Mouse (Mus musculus) ES-E14 (cell line): ENCODE measurements around the gene Mdm2.

Source experiments
- CHD2 ChIP-seq: IDR thresholded peaks from 2 replicates; pipeline ENCODE4 v1.6.1; 2014; ENCODE audit warnings: mild to moderate bottlenecking, low read depth, low read length, inconsistent platforms
- HCFC1 ChIP-seq: IDR thresholded peaks from 2 replicates; pipeline ENCODE4 v1.6.1; 2012; ENCODE audit warnings: low read length, inconsistent platforms, borderline replicate concordance; ENCODE audit not compliant: insufficient read depth
- MAFK ChIP-seq: IDR thresholded peaks from 2 replicates; pipeline ENCODE4 v1.6.1; 2014; ENCODE audit warnings: mild to moderate bottlenecking, low read depth, low read length, inconsistent platforms; ENCODE audit not compliant: insufficient read depth
- ZC3H11A ChIP-seq: IDR thresholded peaks from 2 replicates; pipeline ENCODE4 v1.6.1; 2012; ENCODE audit warnings: low read depth, mild to moderate bottlenecking, inconsistent platforms, low read length, borderline replicate concordance
- ZNF384 ChIP-seq: IDR thresholded peaks from 2 replicates; pipeline ENCODE4 v1.6.1; 2012; ENCODE audit warnings: low read depth, low read length, inconsistent platforms

- TF ChIP-seq ZNF384, result no peak
- no peak for TF ChIP-seq ZC3H11A
- TF ChIP-seq HCFC1, result no peak
- TF ChIP-seq MAFK, result no peak
- TF ChIP-seq CHD2, result no peak
Measured at GRCm38 (mm10) chr10:117650725-117651124, 59.8 kb downstream of the Mdm2 start.
